Mouse (Mus musculus): ENCODE measurements at regions not wholly inside any gene's neighbourhood (a gene's known extent, or its start where the extent isn't known, plus 50 kb on each side); places are given as distances from the start of the nearest gene placed in this dataset.
"Not testable (repeated sequence)": the region's sequence is repeated elsewhere in the genome, so short reads cannot be mapped to it uniquely, and the experiment has no call there.

GRCm38 (mm10) chr4:3497392-3497791, 312.2 kb upstream of the Vmn1r3 start:
- H3K27me3 ChIP-seq (replicated peaks; ENCODE audit: control insufficient read depth, insufficient read depth, low read length); H3K4me2 ChIP-seq (ENCODE audit: low read depth, low read length); H3K9me3 ChIP-seq (ENCODE audit: control insufficient read depth, low read length); DNase-seq (ENCODE audit: low spot score); H3K9ac ChIP-seq (ENCODE audit: low read depth, low read length); H3K4me1 ChIP-seq (ENCODE audit: control insufficient read depth, insufficient read depth, low read length); H3K27ac ChIP-seq (replicated peaks; ENCODE audit: low read depth, low read length); H3K36me3 ChIP-seq (ENCODE audit: control insufficient read depth, insufficient read depth, low read length); ATAC-seq (ENCODE audit: low read depth); H3K4me3 ChIP-seq (ENCODE audit: low read depth, low read length): not testable (repeated sequence)
- no CpG with 5 or more reads among the region's 3 CpGs for WGBS

GRCm38 (mm10) chr4:3495987-3496386, 310.8 kb upstream of the Vmn1r3 start:
- DNase-seq (ENCODE audit: low spot score); H3K4me1 ChIP-seq (ENCODE audit: control insufficient read depth, insufficient read depth, low read length); H3K4me3 ChIP-seq (ENCODE audit: low read depth, low read length); ATAC-seq (ENCODE audit: low read depth); H3K27me3 ChIP-seq (replicated peaks; ENCODE audit: control insufficient read depth, insufficient read depth, low read length); H3K27ac ChIP-seq (replicated peaks; ENCODE audit: low read depth, low read length); H3K4me2 ChIP-seq (ENCODE audit: low read depth, low read length); H3K9me3 ChIP-seq (ENCODE audit: control insufficient read depth, low read length); H3K36me3 ChIP-seq (ENCODE audit: control insufficient read depth, insufficient read depth, low read length); H3K9ac ChIP-seq (ENCODE audit: low read depth, low read length): not testable (repeated sequence)
- 76% methylated on average over 1 of the region's 1 CpGs for WGBS

- H3K27me3 ChIP-seq (replicated peaks; ENCODE audit: control insufficient read depth, insufficient read depth, low read length); ATAC-seq (ENCODE audit: low read depth); DNase-seq (ENCODE audit: low spot score); H3K4me2 ChIP-seq (ENCODE audit: low read depth, low read length); H3K9ac ChIP-seq (ENCODE audit: low read depth, low read length); H3K4me1 ChIP-seq (ENCODE audit: control insufficient read depth, insufficient read depth, low read length); H3K9me3 ChIP-seq (ENCODE audit: control insufficient read depth, low read length); H3K27ac ChIP-seq (replicated peaks; ENCODE audit: low read depth, low read length); H3K4me3 ChIP-seq (ENCODE audit: low read depth, low read length); H3K36me3 ChIP-seq (ENCODE audit: control insufficient read depth, insufficient read depth, low read length): not testable (repeated sequence)
- no CpG with 5 or more reads among the region's 5 CpGs for WGBS
These were observed 309.0 kb upstream of the Vmn1r3 start for GRCm38 (mm10) chr4:3494123-3494681.

GRCm38 (mm10) chr4:3490901-3491300, 305.7 kb upstream of the Vmn1r3 start:
- H3K27me3 ChIP-seq (replicated peaks; ENCODE audit: control insufficient read depth, insufficient read depth, low read length); H3K36me3 ChIP-seq (ENCODE audit: control insufficient read depth, insufficient read depth, low read length); H3K4me3 ChIP-seq (ENCODE audit: low read depth, low read length); H3K4me1 ChIP-seq (ENCODE audit: control insufficient read depth, insufficient read depth, low read length); ATAC-seq (ENCODE audit: low read depth); H3K27ac ChIP-seq (replicated peaks; ENCODE audit: low read depth, low read length); DNase-seq (ENCODE audit: low spot score); H3K9me3 ChIP-seq (ENCODE audit: control insufficient read depth, low read length); H3K9ac ChIP-seq (ENCODE audit: low read depth, low read length); H3K4me2 ChIP-seq (ENCODE audit: low read depth, low read length): not testable (repeated sequence)
- WGBS = no CpG with 5 or more reads among the region's 5 CpGs

- H3K27ac ChIP-seq (replicated peaks; ENCODE audit: low read depth, low read length) = no peak overlapping the region
- WGBS = 84% methylated on average over 2 of the region's 2 CpGs
- H3K9me3 ChIP-seq (ENCODE audit: control insufficient read depth, low read length) = peaks cover 7% of the 10 kb centered on the region; the same call in 1 of the 2 replicates
- no peak overlapping the region for H3K9ac ChIP-seq (ENCODE audit: low read depth, low read length)
- H3K4me1 ChIP-seq (ENCODE audit: control insufficient read depth, insufficient read depth, low read length) = no peaks in the 10 kb centered on the region
- no peaks in the 10 kb centered on the region for H3K36me3 ChIP-seq (ENCODE audit: control insufficient read depth, insufficient read depth, low read length)
- no peaks in the 10 kb centered on the region for H3K27me3 ChIP-seq (replicated peaks; ENCODE audit: control insufficient read depth, insufficient read depth, low read length)
- DNase-seq (ENCODE audit: low spot score) = no peak
- H3K4me2 ChIP-seq (ENCODE audit: low read depth, low read length) = no peak overlapping the region
- H3K4me3 ChIP-seq (ENCODE audit: low read depth, low read length) = no peak overlapping the region
- no peak for ATAC-seq (ENCODE audit: low read depth)
These were observed 296.9 kb upstream of the Vmn1r3 start for GRCm38 (mm10) chr4:3482092-3482491.

GRCm38 (mm10) chr4:3456773-3457172, 271.6 kb upstream of the Vmn1r3 start:
- ATAC-seq (ENCODE audit: low read depth) (no peak), DNase-seq (ENCODE audit: low spot score) (no peak)
- Histone ChIP-seq H3K36me3 (ENCODE audit: control insufficient read depth, insufficient read depth, low read length) (no peaks in the 10 kb centered on the region), H3K27ac (replicated peaks; ENCODE audit: low read depth, low read length) (no peak overlapping the region), H3K9ac (ENCODE audit: low read depth, low read length) (no peak overlapping the region), H3K9me3 (ENCODE audit: control insufficient read depth, low read length) (no peaks in the 10 kb centered on the region), H3K4me2 (ENCODE audit: low read depth, low read length) (no peak overlapping the region), H3K27me3 (replicated peaks; ENCODE audit: control insufficient read depth, insufficient read depth, low read length) (no peaks in the 10 kb centered on the region), H3K4me3 (ENCODE audit: low read depth, low read length) (no peak overlapping the region), H3K4me1 (ENCODE audit: control insufficient read depth, insufficient read depth, low read length) (no peaks in the 10 kb centered on the region)
- 95% methylated on average over 12 of the region's 12 CpGs for WGBS

GRCm38 (mm10) chr4:3437380-3437779, 252.2 kb upstream of the Vmn1r3 start:
- H3K4me2 ChIP-seq (ENCODE audit: low read depth, low read length); ATAC-seq (ENCODE audit: low read depth); H3K9ac ChIP-seq (ENCODE audit: low read depth, low read length); DNase-seq (ENCODE audit: low spot score); H3K4me3 ChIP-seq (ENCODE audit: low read depth, low read length); H3K4me1 ChIP-seq (ENCODE audit: control insufficient read depth, insufficient read depth, low read length); H3K27ac ChIP-seq (replicated peaks; ENCODE audit: low read depth, low read length); H3K27me3 ChIP-seq (replicated peaks; ENCODE audit: control insufficient read depth, insufficient read depth, low read length); H3K36me3 ChIP-seq (ENCODE audit: control insufficient read depth, insufficient read depth, low read length); H3K9me3 ChIP-seq (ENCODE audit: control insufficient read depth, low read length): not testable (repeated sequence)
- WGBS = 85% methylated on average over 2 of the region's 2 CpGs

- no peaks in the 10 kb centered on the region for H3K27me3 ChIP-seq (replicated peaks; ENCODE audit: control insufficient read depth, insufficient read depth, low read length)
- DNase-seq (ENCODE audit: low spot score) (no peak), ATAC-seq (ENCODE audit: low read depth) (no peak)
- no peak overlapping the region for H3K4me3 ChIP-seq (ENCODE audit: low read depth, low read length)
- no peak overlapping the region for H3K9ac ChIP-seq (ENCODE audit: low read depth, low read length)
- H3K9me3 ChIP-seq (ENCODE audit: control insufficient read depth, low read length) = no peaks in the 10 kb centered on the region
- no peak overlapping the region for H3K27ac ChIP-seq (replicated peaks; ENCODE audit: low read depth, low read length)
- 58% methylated on average over 3 of the region's 3 CpGs for WGBS
- no peaks in the 10 kb centered on the region for H3K36me3 ChIP-seq (ENCODE audit: control insufficient read depth, insufficient read depth, low read length)
- no peaks in the 10 kb centered on the region for H3K4me1 ChIP-seq (ENCODE audit: control insufficient read depth, insufficient read depth, low read length)
- H3K4me2 ChIP-seq (ENCODE audit: low read depth, low read length) = no peak overlapping the region
These were observed 242.8 kb upstream of the Vmn1r3 start for GRCm38 (mm10) chr4:3427968-3428367.

GRCm38 (mm10) chr4:3419920-3420499, 234.9 kb upstream of the Vmn1r3 start:
- no peak overlapping the region for H3K4me2 ChIP-seq (ENCODE audit: low read depth, low read length)
- no peaks in the 10 kb centered on the region for H3K4me1 ChIP-seq (ENCODE audit: control insufficient read depth, insufficient read depth, low read length)
- no peak overlapping the region for H3K9ac ChIP-seq (ENCODE audit: low read depth, low read length)
- no peaks in the 10 kb centered on the region for H3K27me3 ChIP-seq (replicated peaks; ENCODE audit: control insufficient read depth, insufficient read depth, low read length)
- peak; percentile 16 for DNase-seq (ENCODE audit: low spot score)
- no peak overlapping the region for H3K27ac ChIP-seq (replicated peaks; ENCODE audit: low read depth, low read length)
- no peaks in the 10 kb centered on the region for H3K36me3 ChIP-seq (ENCODE audit: control insufficient read depth, insufficient read depth, low read length)
- 43% methylated on average over 3 of the region's 3 CpGs for WGBS
- H3K9me3 ChIP-seq (ENCODE audit: control insufficient read depth, low read length) = no peaks in the 10 kb centered on the region
- H3K4me3 ChIP-seq (ENCODE audit: low read depth, low read length) = no peak overlapping the region
- no peak for ATAC-seq (ENCODE audit: low read depth)

Data from embryonic facial prominence, embryonic 14.5 days (tissue).